Mouse (Mus musculus) lung, postnatal 0 days (tissue): ENCODE data around the gene Ahnak.

Source experiments
- CTCF ChIP-seq: IDR thresholded peaks from 2 replicates; pipeline ENCODE4 v1.5.1; 2016; ENCODE audit warnings: antibody characterized with exemption, mild to moderate bottlenecking
- EP300 ChIP-seq: IDR thresholded peaks from 2 replicates; pipeline ENCODE4 v1.6.1; 2016; ENCODE audit warnings: antibody characterized with exemption, mild to moderate bottlenecking, control low read depth

DNA sequence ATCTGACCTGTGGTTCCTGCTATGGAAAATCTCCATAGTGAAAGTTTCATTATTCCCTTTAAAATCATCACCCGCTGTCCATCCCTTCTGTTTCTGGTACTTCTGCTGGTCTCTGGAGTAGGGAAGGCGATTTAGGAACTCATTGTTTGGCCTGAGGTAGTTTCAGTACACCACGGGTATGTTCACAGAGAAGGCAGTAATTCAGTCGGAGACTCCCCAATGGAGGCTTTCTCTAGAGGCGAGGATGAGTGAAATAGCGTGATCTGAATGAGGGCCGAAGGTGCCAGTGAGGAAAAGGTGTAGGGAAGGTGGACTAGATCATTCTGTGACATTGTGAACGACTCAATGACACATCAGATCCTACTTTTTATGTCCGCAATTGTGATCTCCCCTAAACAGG is 34.9 kb upstream of the Ahnak start:
- no peak for TF ChIP-seq CTCF
- no peak for TF ChIP-seq EP300
